In genomic region chr5:14252583-14252982, GRCm38 (mm10) we compare ENCODE assay signal across 8 mouse cellular contexts.
A peak's percentile ranks its signal among the peaks of the same experiment; 100 is the strongest.
DNase-seq lines count a peak whose midpoint lies in the region; ATAC-seq and TF ChIP-seq lines count a peak whose summit lies in the region.

No protein-coding gene starts in this region.

- H3K27ac ChIP-seq in left cerebral cortex, adult 2 months = no peak overlapping the region

- intact Hi-C loops in left cerebral cortex, adult 2 months (cut with DNase I) = no loop called here
- intact Hi-C loops in left cerebral cortex, postnatal 25 days (cut with DNase I) = no loop called here

- peak; percentile 60 for TF ChIP-seq CTCF in left cerebral cortex, adult 2 months (IDR thresholded peaks at IDR 0.05)

- DNase-seq in cerebellum, postnatal 14 days = peak; percentile 25 to 60
- DNase-seq in cerebellum, adult 11 months = no peak
- DNase-seq in left cerebral cortex, adult 2 months (ENCODE audit: extremely low spot score in 1 of 2, low spot score in 2 of 2) = peak in 1 of 2 experiments; percentile 15
- no peak for DNase-seq in left cerebral cortex, postnatal 25 days (ENCODE audit: low spot score in 2 of 2)
- peak; percentile 24 for DNase-seq in WW6 (ENCODE audit: low read depth, low spot score)
- peak; percentile 21 for DNase-seq in retina, postnatal 7 days (ENCODE audit: low read depth, low spot score)
- no peak for DNase-seq in thymus, postnatal 25 days

- H3K4me3 ChIP-seq in left cerebral cortex, adult 2 months = no peak overlapping the region

- ATAC-seq in hematopoietic stem cell, adult 5-6 weeks (replicated peaks in 1 of 2; ENCODE audit: insufficient read depth in 1 of 2, low FRiP score in 2 of 2, low TSS enrichment in 1 of 2, low read depth in 1 of 2, poor library complexity in 2 of 2, severe bottlenecking in 2 of 2) = peak; percentile 68 to 78

Comparison
In these comparisons a context has a peak if more than half of its experiments do, and no peak if none do; other contexts are left out.
1. DNase-seq: peak in cerebellum, postnatal 14 days (2 of 2), WW6 (single experiment) and retina, postnatal 7 days (single experiment); none in cerebellum, adult 11 months (single experiment), left cerebral cortex, postnatal 25 days (0 of 2) and thymus, postnatal 25 days (single experiment).